Mouse (Mus musculus) MEL (cell line): ENCODE measurements at regions not wholly inside any gene's neighbourhood (a gene's known extent, or its start where the extent isn't known, plus 50 kb on each side); places are given as distances from the start of the nearest gene placed in this dataset.

Experiments
- DNase-seq: peaks from one replicate; pipeline ENCODE4 v3.0.0; 2011; ENCODE audit warnings: low read depth, low spot score
- H3K27ac ChIP-seq: 2 replicates; pipeline ENCODE4 v1.5.1; 2012; ENCODE audit warnings: low read depth, mild to moderate bottlenecking, control low read depth, low read length, moderate library complexity; ENCODE audit not compliant: control insufficient read depth
- H3K27me3 ChIP-seq, 2 experiments: fragments of 150-350 bp in 1 of 2; sonication (generic) in 1 of 2; 2 replicates each; pipeline ENCODE4 v1.6.1; 2012; ENCODE audit warnings: low read length in 2 of 2, mild to moderate bottlenecking in 2 of 2, improper control_type of control experiment in 1 of 2, moderate library complexity in 1 of 2; ENCODE audit not compliant: insufficient read depth in 2 of 2, control insufficient read depth in 1 of 2
- H3K36me3 ChIP-seq, 2 experiments: 2 replicates each; pipeline ENCODE4 v1.6.1; 2012 to 2014; ENCODE audit warnings: low read length in 2 of 2, improper control_type of control experiment in 1 of 2, inconsistent platforms in 1 of 2, mild to moderate bottlenecking in 1 of 2; ENCODE audit not compliant: insufficient read depth in 2 of 2, control insufficient read depth in 1 of 2
- H3K4me1 ChIP-seq, 2 experiments: fragments of 150-350 bp in 1 of 2; sonication (generic) in 1 of 2; 2 replicates each; pipeline ENCODE4 v1.6.1; 2012; ENCODE audit warnings: low read length in 2 of 2, improper control_type of control experiment in 1 of 2, mild to moderate bottlenecking in 1 of 2; ENCODE audit not compliant: insufficient read depth in 2 of 2, control insufficient read depth in 1 of 2
- H3K4me3 ChIP-seq, 2 experiments: fragments of 150-350 bp in 1 of 2; sonication (generic) in 1 of 2; 2 replicates each; pipeline ENCODE4 v1.5.1; 2012; ENCODE audit warnings: low read depth in 2 of 2, low read length in 2 of 2, mild to moderate bottlenecking in 2 of 2, moderate library complexity in 2 of 2, control low read depth in 1 of 2, improper control_type of control experiment in 1 of 2; ENCODE audit not compliant: control insufficient read depth in 1 of 2, insufficient read depth in 1 of 2
- H3K79me2 ChIP-seq: 2 replicates; pipeline ENCODE4 v1.6.1; 2012; ENCODE audit warnings: mild to moderate bottlenecking, low read length, moderate library complexity; ENCODE audit not compliant: control insufficient read depth, poor library complexity, insufficient read depth
- H3K9ac ChIP-seq: 2 replicates; pipeline ENCODE4 v1.6.1; 2012; ENCODE audit warnings: low read depth, mild to moderate bottlenecking, control low read depth, low read length, moderate library complexity; ENCODE audit not compliant: control insufficient read depth, poor library complexity, severe bottlenecking
- H3K9me3 ChIP-seq: fragments of 150-350 bp; sonication (generic); replicated peaks from 2 replicates; pipeline ENCODE4 v1.6.1; 2012; ENCODE audit warnings: mild to moderate bottlenecking, low read length, improper control_type of control experiment, moderate library complexity; ENCODE audit not compliant: insufficient read depth
- CHD1 ChIP-seq: IDR thresholded peaks from 2 replicates; pipeline ENCODE4 v1.6.1; 2012; ENCODE audit warnings: low read depth, mild to moderate bottlenecking, inconsistent platforms, low read length, improper control_type of control experiment
- CHD2 ChIP-seq: IDR thresholded peaks from 2 replicates; pipeline ENCODE4 v1.6.1; 2011; ENCODE audit warnings: low read length, improper control_type of control experiment
- CTCF ChIP-seq, 3 experiments: IDR thresholded peaks in 2 of 3; conservative IDR thresholded peaks in 1 of 3; 2 replicates each; pipeline ENCODE4 v1.5.1; 2011 to 2012; ENCODE audit warnings: low read length in 3 of 3, low read depth in 2 of 3, mild to moderate bottlenecking in 2 of 3, improper control_type of control experiment in 1 of 3, inconsistent platforms in 1 of 3, mixed read lengths in 1 of 3, moderate library complexity in 1 of 3; ENCODE audit not compliant: control insufficient read depth in 1 of 3, insufficient read depth in 1 of 3, poor library complexity in 1 of 3, severe bottlenecking in 1 of 3
- E2F4 ChIP-seq: IDR thresholded peaks from 2 replicates; pipeline ENCODE4 v1.6.1; 2011; ENCODE audit warnings: low read depth, low read length, improper control_type of control experiment, borderline replicate concordance
- GABPA ChIP-seq: IDR thresholded peaks from 2 replicates; pipeline ENCODE4 v1.6.1; 2012; ENCODE audit warnings: low read depth, mild to moderate bottlenecking, inconsistent platforms, low read length, improper control_type of control experiment, moderate library complexity
- GATA1 ChIP-seq: IDR thresholded peaks from 2 replicates; pipeline ENCODE4 v1.6.1; 2011; ENCODE audit warnings: low read depth, low read length, improper control_type of control experiment
- JUND ChIP-seq: IDR thresholded peaks from 2 replicates; pipeline ENCODE4 v1.6.1; 2011; ENCODE audit warnings: low read depth, mild to moderate bottlenecking, improper control_type of control experiment, low read length
- KAT2A ChIP-seq: conservative IDR thresholded peaks from 2 replicates; pipeline ENCODE4 v1.6.1; 2012; ENCODE audit warnings: low read depth, low read length, improper control_type of control experiment, inconsistent platforms
- MAZ ChIP-seq: IDR thresholded peaks from 2 replicates; pipeline ENCODE4 v1.6.1; 2012; ENCODE audit warnings: low read depth, mild to moderate bottlenecking, inconsistent platforms, low read length, improper control_type of control experiment
- MYC ChIP-seq: IDR thresholded peaks from 2 replicates; pipeline ENCODE4 v1.6.1; 2011; ENCODE audit warnings: low read depth, mild to moderate bottlenecking, low read length, improper control_type of control experiment, moderate library complexity
- POLR2A ChIP-seq, 2 experiments: IDR thresholded peaks; 2 replicates each; pipeline ENCODE4 v1.6.1; 2011 to 2012; ENCODE audit warnings: low read length in 2 of 2, mild to moderate bottlenecking in 2 of 2, control low read depth in 1 of 2, improper control_type of control experiment in 1 of 2, low read depth in 1 of 2, moderate library complexity in 1 of 2; ENCODE audit not compliant: control insufficient read depth in 1 of 2, insufficient read depth in 1 of 2, poor library complexity in 1 of 2
- POLR2AphosphoS2 ChIP-seq: IDR thresholded peaks from 2 replicates; pipeline ENCODE4 v1.6.1; 2011; ENCODE audit warnings: low read length, improper control_type of control experiment
- POLR2AphosphoS5 ChIP-seq: IDR thresholded peaks from 2 replicates; pipeline ENCODE4 v1.6.1; 2012; ENCODE audit warnings: low read depth, borderline replicate concordance, mild to moderate bottlenecking, inconsistent platforms, low read length, moderate library complexity, mixed read lengths
- RCOR1 ChIP-seq: IDR thresholded peaks from 2 replicates; pipeline ENCODE4 v1.6.1; 2012; ENCODE audit warnings: low read depth, mild to moderate bottlenecking, inconsistent platforms, low read length, improper control_type of control experiment
- SIN3A ChIP-seq: IDR thresholded peaks from 2 replicates; pipeline ENCODE4 v1.6.1; 2012; ENCODE audit warnings: low read length, improper control_type of control experiment, inconsistent platforms
- USF1 ChIP-seq: IDR thresholded peaks from 2 replicates; pipeline ENCODE4 v1.6.1; 2014; ENCODE audit warnings: low read depth, mild to moderate bottlenecking, inconsistent platforms, low read length, improper control_type of control experiment, moderate library complexity
- USF2 ChIP-seq, 2 experiments: IDR thresholded peaks; 2 replicates each; pipeline ENCODE4 v1.6.1; 2011 to 2012; ENCODE audit warnings: improper control_type of control experiment in 2 of 2, low read length in 2 of 2, borderline replicate concordance in 1 of 2, inconsistent platforms in 1 of 2, low read depth in 1 of 2, mild to moderate bottlenecking in 1 of 2; ENCODE audit not compliant: insufficient read depth in 1 of 2
- ZMIZ1 ChIP-seq: IDR thresholded peaks from 2 replicates; pipeline ENCODE4 v1.6.1; 2012; ENCODE audit warnings: low read depth, mild to moderate bottlenecking, inconsistent platforms, low read length, improper control_type of control experiment, moderate library complexity
- ZNF384 ChIP-seq: IDR thresholded peaks from 2 replicates; pipeline ENCODE4 v1.6.1; 2012; ENCODE audit warnings: low read depth, mild to moderate bottlenecking, inconsistent platforms, low read length, improper control_type of control experiment

DNA sequence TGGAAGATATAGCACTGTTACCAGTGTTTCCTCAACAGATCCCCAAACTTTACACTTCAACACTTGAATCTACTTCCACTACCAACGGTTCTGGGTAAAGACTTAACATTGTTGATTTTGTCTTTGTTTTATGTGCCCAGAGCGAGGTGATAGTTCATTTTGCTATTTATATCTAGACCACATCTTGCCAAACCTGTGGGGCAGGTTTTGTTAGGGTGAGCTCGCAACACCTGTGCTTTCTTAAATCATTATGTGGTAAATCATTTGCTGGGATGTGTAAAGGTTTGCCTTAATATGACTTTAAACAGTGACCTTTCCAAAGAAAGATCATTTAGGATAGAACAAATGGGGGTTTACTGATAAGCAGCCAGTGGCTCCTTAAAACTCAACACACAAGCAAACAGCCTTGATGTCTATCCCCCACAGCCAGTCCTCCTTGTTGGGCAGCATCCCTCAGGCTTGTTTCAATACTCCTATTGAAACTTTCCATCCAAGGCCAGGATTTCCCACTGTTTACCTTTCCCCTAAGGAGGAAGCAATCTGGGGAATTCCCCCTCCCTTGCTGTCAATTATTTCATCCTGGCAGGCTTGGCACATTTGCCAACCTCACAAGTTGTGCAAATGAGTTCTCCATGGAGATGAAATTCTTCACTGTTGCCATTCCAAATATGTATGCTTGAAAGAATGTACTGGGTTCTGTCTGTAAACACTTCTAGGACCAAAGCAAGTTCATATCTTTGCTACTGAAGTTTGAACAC, 101.1 kb upstream of the Speer4f2 start:
- DNase-seq: no peak
- Histone ChIP-seq H3K36me3 (peaks cover 0 to 5% of the 10 kb centered on the region in 2 experiments; a peak in 1 of 4 replicates), H3K27me3 (no peaks in the 10 kb centered on the region), H3K4me1 (peaks cover 0 to 8% of the 10 kb centered on the region in 2 experiments; a peak in 3 of 4 replicates), H3K4me3 (no peak overlapping the region), H3K27ac (no peak overlapping the region), H3K79me2 (no peaks in the 10 kb centered on the region), H3K9ac (no peak overlapping the region), H3K9me3 (no peaks in the 10 kb centered on the region)
- TF ChIP-seq ZMIZ1 (no peak), USF2 (IDR thresholded peaks at IDR 0.05; ENCODE audit: borderline replicate concordance in 1 of 2, insufficient read depth in 1 of 2, low read depth in 1 of 2, low read length in 2 of 2) (no peak), POLR2AphosphoS5 (no peak)

DNA sequence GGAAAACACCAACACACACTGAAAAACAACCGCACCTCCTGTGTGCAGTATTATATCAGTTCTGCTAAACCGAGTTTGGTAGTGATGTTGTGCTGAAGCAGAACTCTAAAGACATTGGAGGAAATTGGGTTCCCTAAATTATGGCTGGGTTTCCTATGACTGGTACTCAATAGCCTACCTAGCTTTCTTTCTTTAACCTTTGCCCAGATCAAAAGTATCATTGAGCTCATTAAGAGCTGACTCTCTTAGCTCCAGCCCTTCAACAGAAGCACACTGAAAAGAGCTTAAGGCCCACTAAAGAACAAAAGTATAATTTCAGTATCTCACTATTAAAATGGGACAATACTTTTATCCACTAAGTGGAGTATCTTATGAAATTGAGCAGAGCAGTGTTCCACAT, 97.6 kb upstream of the Speer4f2 start:
- Histone ChIP-seq H3K36me3 (peaks cover 0 to 5% of the 10 kb centered on the region in 2 experiments; a peak in 1 of 4 replicates), H3K9ac (no peak overlapping the region), H3K4me3 (no peak overlapping the region), H3K9me3 (no peaks in the 10 kb centered on the region), H3K4me1 (peaks cover 0 to 8% of the 10 kb centered on the region in 2 experiments; a peak in 3 of 4 replicates), H3K27ac (no peak overlapping the region), H3K27me3 (no peaks in the 10 kb centered on the region), H3K79me2 (no peaks in the 10 kb centered on the region)
- TF ChIP-seq KAT2A: no peak
- TF ChIP-seq POLR2AphosphoS2: no peak
- TF ChIP-seq CHD2: no peak
- TF ChIP-seq JUND: no peak
- TF ChIP-seq GATA1: no peak
- TF ChIP-seq CHD1: no peak
- TF ChIP-seq MAZ: no peak
- no peak for TF ChIP-seq E2F4
- no peak for TF ChIP-seq MYC
- no peak for TF ChIP-seq RCOR1
- no peak for TF ChIP-seq GABPA
- TF ChIP-seq POLR2A (IDR thresholded peaks at IDR 0.05; ENCODE audit: control insufficient read depth in 1 of 2, insufficient read depth in 1 of 2, low read depth in 1 of 2, low read length in 2 of 2, poor library complexity in 1 of 2): no peak
- no peak for TF ChIP-seq SIN3A
- no peak for TF ChIP-seq CTCF (IDR thresholded peaks at IDR 0.05 in 2 of 3, conservative IDR thresholded peaks at IDR 0.05 in 1 of 3; ENCODE audit: control insufficient read depth in 1 of 3, insufficient read depth in 1 of 3, low read depth in 2 of 3, low read length in 3 of 3, poor library complexity in 1 of 3, severe bottlenecking in 1 of 3)
- TF ChIP-seq USF1: no peak
- TF ChIP-seq ZNF384: no peak
- TF ChIP-seq USF2 (IDR thresholded peaks at IDR 0.05; ENCODE audit: borderline replicate concordance in 1 of 2, insufficient read depth in 1 of 2, low read depth in 1 of 2, low read length in 2 of 2): no peak
- TF ChIP-seq ZMIZ1: no peak
- no peak for DNase-seq
